Mouse (Mus musculus) midbrain, embryonic 16.5 days (tissue): Measurements from ENCODE around the gene Gk5. TPM values are rescaled to one million over a fixed set of nuclear protein-coding genes. Genes with fewer than 3 reads are reported as not detected.

Experiments
- ATAC-seq: fragments of 200-750 bp; cut with Nextera tagmentation; 2 replicates; pipeline ENCODE4 v1.8.0; 2017; ENCODE audit warnings: moderate TSS enrichment
- H3K27ac ChIP-seq: fragments of 300-500 bp; sonication (generic); 2 replicates; pipeline ENCODE4 v1.5.1; 2014; ENCODE audit warnings: mild to moderate bottlenecking, low read length, mixed read lengths
- H3K27me3 ChIP-seq: fragments of 300-500 bp; sonication (generic); 2 replicates; pipeline ENCODE4 v1.6.1; 2014; ENCODE audit warnings: low read depth, low read length, mixed read lengths; ENCODE audit not compliant: control insufficient read depth, insufficient read depth
- H3K36me3 ChIP-seq: fragments of 300-500 bp; sonication (generic); 2 replicates; pipeline ENCODE4 v1.6.1; 2014; ENCODE audit warnings: mild to moderate bottlenecking, low read length, moderate library complexity, mixed read lengths; ENCODE audit not compliant: control insufficient read depth, insufficient read depth
- H3K4me1 ChIP-seq: fragments of 300-500 bp; sonication (generic); 2 replicates; pipeline ENCODE4 v1.6.1; 2014; ENCODE audit warnings: mild to moderate bottlenecking, low read length, mixed read lengths; ENCODE audit not compliant: control insufficient read depth, insufficient read depth
- H3K4me2 ChIP-seq: fragments of 300-500 bp; sonication (generic); 2 replicates; pipeline ENCODE4 v1.6.1; 2014; ENCODE audit warnings: mild to moderate bottlenecking, low read length, mixed read lengths
- H3K4me3 ChIP-seq: fragments of 300-500 bp; sonication (generic); 2 replicates; pipeline ENCODE4 v1.5.1; 2014; ENCODE audit warnings: low read depth, mild to moderate bottlenecking, low read length, moderate library complexity, mixed read lengths
- H3K9ac ChIP-seq: fragments of 300-500 bp; sonication (generic); 2 replicates; pipeline ENCODE4 v1.6.1; 2014; ENCODE audit warnings: low read depth, low read length, mixed read lengths
- H3K9me3 ChIP-seq: fragments of 300-500 bp; sonication (generic); replicated peaks from 2 replicates; pipeline ENCODE4 v1.6.1; 2014; ENCODE audit warnings: mild to moderate bottlenecking, low read length, mixed read lengths; ENCODE audit not compliant: control insufficient read depth, poor library complexity, severe bottlenecking
- WGBS: fragments of 180-500 bp; shearing (Covaris S2); extraction: QIAGEN DNeasy Blood & Tissue Kit; methylation state at CpG from one replicate; pipeline ENCODE4 v1.1.7; 2014; 5-methylcytosine and 5-hydroxymethylcytosine counted together
- polyA plus RNA-seq: library from polyadenylated mRNA; unstranded; fragments of >200 nt; fragmentation: Nextera tagmentation; extraction: Ambion mirVana; gene quantifications from 2 replicates; pipeline ENCODE4 v1.2.1, GENCODE M21; 2015

Gk5 gene
- polyA plus RNA-seq, 1 experiment from 2014 or later = 2.9 TPM

GRCm38 (mm10) chr9:96197806-96198205 lies 78.6 kb downstream of the Gk5 start:
- H3K27me3 ChIP-seq = no peaks in the 10 kb centered on the region
- no peak overlapping the region for H3K9ac ChIP-seq
- H3K9me3 ChIP-seq = no peaks in the 10 kb centered on the region
- no peak overlapping the region for H3K27ac ChIP-seq
- 76% methylated on average over 9 of the region's 9 CpGs for WGBS
- H3K4me3 ChIP-seq = no peak overlapping the region
- H3K4me1 ChIP-seq = peaks cover 14% of the 10 kb centered on the region
- no peaks in the 10 kb centered on the region for H3K36me3 ChIP-seq
- no peak for ATAC-seq
- H3K4me2 ChIP-seq = no peak overlapping the region

GRCm38 (mm10) chr9:96203663-96204062 lies 84.5 kb downstream of the Gk5 start:
- no peak overlapping the region for H3K27ac ChIP-seq
- H3K27me3 ChIP-seq = no peaks in the 10 kb centered on the region
- no peak for ATAC-seq
- H3K9ac ChIP-seq = no peak overlapping the region
- 90% methylated on average over 3 of the region's 3 CpGs for WGBS
- H3K36me3 ChIP-seq = no peaks in the 10 kb centered on the region
- no peaks in the 10 kb centered on the region for H3K9me3 ChIP-seq
- H3K4me3 ChIP-seq = no peak overlapping the region
- no peak overlapping the region for H3K4me2 ChIP-seq
- H3K4me1 ChIP-seq = no peaks in the 10 kb centered on the region

GRCm38 (mm10) chr9:96207428-96207827 lies 88.3 kb downstream of the Gk5 start:
- H3K36me3 ChIP-seq = no peaks in the 10 kb centered on the region
- H3K27ac ChIP-seq = no peak overlapping the region
- WGBS = 97% methylated on average over 3 of the region's 3 CpGs
- no peaks in the 10 kb centered on the region for H3K27me3 ChIP-seq
- no peak overlapping the region for H3K9ac ChIP-seq
- H3K4me3 ChIP-seq = no peak overlapping the region
- no peak overlapping the region for H3K4me2 ChIP-seq
- H3K4me1 ChIP-seq = no peaks in the 10 kb centered on the region
- ATAC-seq = no peak
- H3K9me3 ChIP-seq = no peaks in the 10 kb centered on the region

GRCm38 (mm10) chr9:96213036-96213645 lies 94.0 kb downstream of the Gk5 start:
- H3K27me3 ChIP-seq = no peaks in the 10 kb centered on the region
- H3K27ac ChIP-seq = no peak overlapping the region
- no peaks in the 10 kb centered on the region for H3K9me3 ChIP-seq
- ATAC-seq = no peak
- H3K36me3 ChIP-seq = no peaks in the 10 kb centered on the region
- no peak overlapping the region for H3K9ac ChIP-seq
- WGBS = 90% methylated on average over 3 of the region's 3 CpGs
- no peak overlapping the region for H3K4me3 ChIP-seq
- no peaks in the 10 kb centered on the region for H3K4me1 ChIP-seq
- H3K4me2 ChIP-seq = no peak overlapping the region

- H3K9me3 ChIP-seq = no peaks in the 10 kb centered on the region
- no peaks in the 10 kb centered on the region for H3K36me3 ChIP-seq
- ATAC-seq = no peak
- H3K4me1 ChIP-seq = no peaks in the 10 kb centered on the region
- H3K4me3 ChIP-seq = no peak overlapping the region
- H3K9ac ChIP-seq = no peak overlapping the region
- no peak overlapping the region for H3K4me2 ChIP-seq
- WGBS = 94% methylated on average over 2 of the region's 2 CpGs
- H3K27ac ChIP-seq = no peak overlapping the region
- H3K27me3 ChIP-seq = no peaks in the 10 kb centered on the region
Observed at GRCm38 (mm10) chr9:96214171-96214570, 95.0 kb downstream of the Gk5 start.

GRCm38 (mm10) chr9:96217299-96217698 lies 98.1 kb downstream of the Gk5 start:
- WGBS = 100% methylated on average over 1 of the region's 1 CpGs

DNA sequence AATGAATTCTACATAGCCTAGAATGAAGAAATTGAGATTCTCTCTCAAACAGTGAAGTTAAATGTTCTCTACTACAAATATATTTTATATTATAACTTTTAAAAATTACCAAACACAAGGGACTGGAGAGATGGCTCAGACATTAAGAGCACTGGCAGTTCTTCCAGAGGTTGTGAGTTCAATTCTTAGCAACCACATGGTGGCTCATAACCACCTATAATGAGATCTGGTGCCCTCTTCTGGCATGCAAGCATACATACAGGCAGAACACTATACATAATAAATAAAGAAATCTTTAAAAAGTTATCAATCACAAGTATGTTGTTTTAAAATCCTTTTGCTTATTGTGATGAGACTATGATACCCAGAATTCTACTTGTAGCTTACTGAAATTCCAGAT lies 98.6 kb downstream of the Gk5 start:
- Histone ChIP-seq H3K4me1 (no peaks in the 10 kb centered on the region), H3K36me3 (no peaks in the 10 kb centered on the region), H3K4me2 (no peak overlapping the region), H3K9me3 (no peaks in the 10 kb centered on the region), H3K27me3 (no peaks in the 10 kb centered on the region), H3K4me3 (no peak overlapping the region), H3K9ac (no peak overlapping the region), H3K27ac (no peak overlapping the region)
- no peak for ATAC-seq

More at GRCm38 (mm10) chr9:96217299-96217698, 98.1 kb downstream of the Gk5 start:
- H3K36me3 ChIP-seq = no peaks in the 10 kb centered on the region
- no peaks in the 10 kb centered on the region for H3K9me3 ChIP-seq
- H3K27me3 ChIP-seq = no peaks in the 10 kb centered on the region
- no peak overlapping the region for H3K9ac ChIP-seq
- no peak for ATAC-seq
- H3K4me2 ChIP-seq = no peak overlapping the region
- H3K4me3 ChIP-seq = no peak overlapping the region
- H3K4me1 ChIP-seq = no peaks in the 10 kb centered on the region
- no peak overlapping the region for H3K27ac ChIP-seq

- no peak overlapping the region for H3K4me3 ChIP-seq
- no peak overlapping the region for H3K4me2 ChIP-seq
- ATAC-seq = no peak
- no peak overlapping the region for H3K9ac ChIP-seq
- no peaks in the 10 kb centered on the region for H3K4me1 ChIP-seq
- H3K9me3 ChIP-seq = no peaks in the 10 kb centered on the region
- H3K27ac ChIP-seq = no peak overlapping the region
- no peaks in the 10 kb centered on the region for H3K27me3 ChIP-seq
- H3K36me3 ChIP-seq = no peaks in the 10 kb centered on the region
- 32% methylated on average over 2 of the region's 2 CpGs for WGBS
Observed at GRCm38 (mm10) chr9:96219114-96219669, 100.0 kb downstream of the Gk5 start.

DNA sequence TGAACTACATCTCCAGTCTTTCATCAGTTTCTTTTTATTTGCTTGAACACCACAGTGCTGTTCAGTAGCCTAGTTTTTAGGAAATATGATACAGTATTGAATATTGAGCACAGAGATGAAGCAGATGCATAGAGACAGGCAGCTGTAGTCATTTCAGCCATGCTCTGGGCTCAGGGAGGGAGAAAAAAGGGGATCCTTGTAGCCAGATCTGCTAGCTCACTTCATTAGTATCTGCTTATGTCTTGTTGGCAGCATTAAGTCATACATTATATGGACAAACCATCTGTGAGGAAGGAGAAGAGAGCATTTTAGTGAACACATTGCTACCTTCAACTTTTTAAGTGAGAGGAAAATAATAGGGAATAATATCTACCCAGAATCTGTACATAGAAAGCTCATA lies 101.3 kb downstream of the Gk5 start:
- Histone ChIP-seq H3K4me1 (no peaks in the 10 kb centered on the region), H3K36me3 (no peaks in the 10 kb centered on the region), H3K4me3 (no peak overlapping the region), H3K4me2 (no peak overlapping the region), H3K27ac (no peak overlapping the region), H3K9me3 (no peaks in the 10 kb centered on the region), H3K27me3 (no peaks in the 10 kb centered on the region), H3K9ac (no peak overlapping the region)
- no peak for ATAC-seq
